Mouse (Mus musculus) liver, postnatal 0 days (tissue): ENCODE results near the gene Mrpl35.

Source experiments
- CTCF ChIP-seq: sonication (generic); IDR thresholded peaks from 2 replicates; pipeline ENCODE4 v1.5.1; 2016; ENCODE audit warnings: antibody characterized with exemption, low read depth
- EP300 ChIP-seq: IDR thresholded peaks from 2 replicates; pipeline ENCODE4 v1.6.1; 2016; ENCODE audit warnings: antibody characterized with exemption, low read depth, mild to moderate bottlenecking

DNA sequence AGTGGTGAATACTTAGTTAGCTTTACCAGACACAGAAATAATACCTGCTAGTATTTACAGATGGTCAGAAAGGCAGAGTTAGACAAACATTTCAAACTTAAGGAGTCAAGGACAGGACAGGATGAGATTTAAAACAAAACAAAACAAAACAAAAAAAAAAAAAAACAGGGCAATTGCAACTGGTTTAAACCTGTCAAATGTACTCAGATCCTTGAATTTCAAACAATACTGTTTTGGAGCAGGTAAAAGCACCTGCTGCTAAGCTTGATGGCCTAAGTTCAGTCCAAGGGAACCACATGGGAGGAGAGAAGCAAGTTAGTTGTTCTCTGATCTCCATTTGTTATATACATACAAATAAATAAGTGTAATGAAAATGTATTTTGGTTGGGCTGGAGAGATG is 13.0 kb upstream of the Mrpl35 start:
- no peak for TF ChIP-seq CTCF
- TF ChIP-seq EP300: no peak
